Mouse (Mus musculus) heart, postnatal 14 days (tissue): ENCODE data around the gene Cntn5. TPM values are rescaled to one million over a fixed set of nuclear protein-coding genes. Genes with fewer than 3 reads are reported as not detected.
A peak's percentile ranks its signal among the peaks of the same experiment; 100 is the strongest.

ENCODE experiments used
- DNase-seq, 2 experiments: peaks; one replicate each; pipeline ENCODE4 v3.0.0; 2021 to 2022
- intact Hi-C: fragments of 180-260 bp; cut with DNase I; formaldehyde crosslinking; loops from one replicate; pipeline ENCODE4 v1.15.1; 2025
- long read RNA-seq, 2 experiments: library from polyadenylated mRNA; stranded (forward); transcript quantifications; one replicate each; pipeline ENCODE4 v2.0.0; 2021
- total RNA-seq, 2 experiments: library from RNA; stranded (reverse); gene quantifications; 2 replicates each; pipeline ENCODE4 v1.2.3; 2021

Cntn5 gene
- total RNA-seq, result under 1 TPM; 0.05 to 0.14 TPM
- long read RNA-seq, experiment 1, result 0 reads
- long read RNA-seq, experiment 2, result 0 reads

DNA sequence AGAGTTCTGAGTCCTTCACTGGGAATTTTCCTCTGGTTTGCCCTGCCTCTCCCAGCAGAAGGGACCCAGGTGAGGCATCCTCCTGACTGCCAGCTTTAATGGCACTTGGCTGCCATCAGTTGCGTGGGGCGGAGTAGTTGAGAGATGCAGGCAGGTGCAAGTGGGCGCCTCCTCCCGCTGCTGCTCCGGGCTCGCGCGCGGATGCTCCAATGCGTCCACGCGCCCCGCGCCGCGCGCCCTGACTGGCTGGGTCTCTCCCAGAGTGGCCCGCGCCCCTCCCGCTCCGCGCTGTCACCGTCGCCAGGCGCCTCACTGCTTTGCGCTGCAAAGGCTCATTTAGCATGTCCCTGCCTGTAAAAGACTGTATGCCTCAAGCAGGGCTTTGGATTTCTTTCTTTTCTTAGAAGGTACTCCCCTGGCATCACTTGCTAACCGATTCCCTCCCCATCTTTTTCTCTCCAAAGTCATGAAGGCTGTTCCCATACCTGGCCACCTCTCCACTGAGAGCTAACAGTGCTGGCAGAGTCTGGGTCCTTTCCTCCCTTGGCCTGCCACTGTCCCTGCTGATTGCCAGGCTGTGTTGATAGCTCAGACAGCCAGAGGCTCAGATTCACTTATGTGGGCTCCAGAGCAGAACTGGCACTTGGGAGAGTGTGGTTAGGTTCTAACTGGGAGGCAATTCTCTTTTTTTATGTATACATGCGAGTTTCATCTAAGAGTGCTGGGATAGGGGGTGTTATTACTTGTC is at the start of gene Cntn5:
TSS of gene Cntn5 (minus strand) at position 160 of the 748 bp plus-strand sequence.
- intact Hi-C loops, result no loop called here
- DNase-seq, result no peak

DNA sequence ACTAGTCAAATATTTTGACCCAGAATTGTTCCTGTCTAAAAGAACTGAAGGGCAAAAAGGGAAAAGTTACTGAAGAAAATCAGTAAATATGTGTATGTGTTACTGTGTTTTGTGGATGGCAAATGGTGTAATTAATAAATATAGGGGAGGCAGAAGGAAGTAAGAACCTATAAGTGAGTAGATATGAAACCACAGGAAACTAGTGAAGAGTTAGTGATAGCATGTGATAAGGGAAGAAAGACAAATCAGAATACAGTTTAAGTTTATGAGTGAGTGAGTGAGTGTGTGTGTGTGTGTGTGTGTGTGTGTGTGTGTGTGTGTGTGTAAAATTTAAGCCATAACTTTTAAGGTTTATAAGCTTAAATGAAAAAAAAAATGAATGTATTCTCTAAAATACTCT is 45.9 kb upstream of the Cntn5 start:
- intact Hi-C loops, result no loop called here
- no peak for DNase-seq

DNA sequence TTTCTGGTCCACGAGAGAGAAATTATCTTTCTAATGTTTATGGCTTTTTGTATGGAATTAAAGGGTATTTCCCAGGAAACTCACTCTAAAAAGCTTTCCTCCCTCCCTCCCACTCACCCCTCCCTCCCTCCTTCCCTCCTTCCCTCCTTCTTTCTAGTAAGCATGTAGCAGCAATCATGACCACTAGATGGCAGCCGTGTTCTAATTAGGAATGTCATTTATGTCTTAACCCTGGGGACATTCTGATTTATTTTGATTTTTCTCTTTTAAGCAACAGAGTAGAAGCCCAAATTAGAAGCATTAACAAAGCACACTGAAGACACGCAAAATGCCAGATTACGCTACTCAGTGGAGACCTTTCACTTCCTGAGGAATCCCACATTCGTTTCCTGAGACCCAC is 5.0 kb upstream of the Cntn5 start:
- DNase-seq, result peak; percentile 30 to 66
- intact Hi-C loops, result no loop called here

DNA sequence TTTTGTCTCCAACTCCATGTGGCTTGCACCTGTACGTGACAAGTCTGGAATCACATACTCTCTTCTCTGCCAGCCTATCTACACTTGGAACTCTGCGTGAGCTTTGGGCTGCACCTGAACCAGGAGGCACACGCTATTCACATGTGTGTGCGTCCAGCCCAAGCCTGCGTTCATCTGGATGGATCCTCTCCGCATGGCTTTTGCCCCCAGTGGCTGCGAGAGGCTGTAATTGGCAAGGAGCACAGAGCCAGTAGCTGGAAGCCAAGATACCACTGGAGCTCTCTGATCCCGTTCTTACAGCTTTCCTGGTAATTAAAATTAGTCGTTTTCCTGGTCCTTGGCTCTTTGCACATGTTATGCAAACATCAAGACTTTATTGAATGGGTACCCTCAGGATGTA is 1.1 kb upstream of the Cntn5 start:
- intact Hi-C loops, result no loop called here

DNA sequence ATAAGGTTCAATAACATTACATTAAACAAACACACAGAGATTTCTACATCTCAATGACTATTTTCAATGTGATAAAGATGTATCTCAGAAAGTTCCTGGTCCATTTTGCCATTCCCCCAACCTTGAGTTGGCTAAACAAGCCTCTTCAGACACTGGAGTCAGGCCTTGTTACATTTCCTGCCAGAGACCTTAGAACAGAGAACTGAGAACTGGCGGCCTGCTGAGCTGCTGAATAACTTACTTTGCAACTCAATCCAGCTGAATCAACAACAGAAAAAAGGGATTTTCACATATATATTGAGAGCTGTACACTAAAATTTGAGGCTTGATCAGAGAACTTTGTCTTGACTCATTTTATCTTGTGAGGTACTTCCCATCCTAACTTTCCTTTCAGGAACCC is 24.8 kb downstream of the Cntn5 start:
- intact Hi-C loops, result no loop called here
- DNase-seq, result no peak

More for the DNA sequence above, 1.1 kb upstream of the Cntn5 start:
- no peak for DNase-seq

DNA sequence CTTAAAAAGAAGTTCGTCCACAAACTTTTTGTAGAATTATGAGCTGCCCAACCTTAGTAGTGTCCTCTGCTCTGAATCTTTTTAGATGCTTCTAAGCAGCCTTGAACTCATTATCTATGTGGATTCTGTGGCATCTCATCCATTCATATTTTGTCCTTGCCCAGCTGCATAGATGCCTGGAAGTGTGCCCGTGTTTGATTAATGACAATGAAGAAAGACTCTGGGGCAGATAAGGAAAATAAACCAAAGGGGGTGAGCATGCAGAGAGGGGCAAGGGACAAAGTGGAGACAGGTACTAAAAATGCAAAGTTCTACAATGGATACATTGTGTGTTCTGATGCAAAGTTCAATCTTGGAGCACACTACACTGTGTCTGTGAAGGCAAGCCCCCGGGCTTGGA is 30.7 kb downstream of the Cntn5 start:
- intact Hi-C loops, result no loop called here
- no peak for DNase-seq

DNA sequence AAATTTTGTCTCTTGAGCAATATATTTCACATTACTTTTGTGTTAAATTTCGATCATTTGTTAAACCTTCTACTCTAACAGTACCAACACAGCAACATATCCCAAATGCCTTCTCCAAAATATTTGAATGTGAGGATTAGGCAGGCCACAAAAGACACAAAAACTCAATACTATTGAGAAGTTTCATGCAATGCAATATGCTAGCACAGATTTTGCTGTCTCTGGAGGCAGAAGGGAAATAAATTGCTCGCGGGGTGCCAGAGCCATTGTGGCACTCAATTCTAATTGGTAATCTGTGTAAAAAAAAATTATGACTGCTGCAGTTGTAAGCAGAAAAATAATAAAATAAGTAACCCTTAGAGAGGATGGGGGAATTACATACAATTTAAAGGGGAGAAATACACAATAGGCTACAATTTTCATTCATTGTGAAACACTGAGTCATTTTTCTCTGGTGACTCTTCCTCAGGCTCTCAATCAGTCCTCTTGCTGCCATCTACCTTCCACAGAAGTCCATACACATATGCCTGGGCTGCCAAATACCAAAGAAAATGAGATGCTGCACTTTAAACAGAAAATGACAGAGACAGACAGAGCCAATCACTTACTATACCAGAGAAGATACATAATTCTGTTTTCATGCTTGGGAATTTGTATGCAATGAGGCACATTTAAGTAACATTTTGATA is 48.2 kb downstream of the Cntn5 start:
- intact Hi-C loops, result no loop called here
- no peak for DNase-seq

DNA sequence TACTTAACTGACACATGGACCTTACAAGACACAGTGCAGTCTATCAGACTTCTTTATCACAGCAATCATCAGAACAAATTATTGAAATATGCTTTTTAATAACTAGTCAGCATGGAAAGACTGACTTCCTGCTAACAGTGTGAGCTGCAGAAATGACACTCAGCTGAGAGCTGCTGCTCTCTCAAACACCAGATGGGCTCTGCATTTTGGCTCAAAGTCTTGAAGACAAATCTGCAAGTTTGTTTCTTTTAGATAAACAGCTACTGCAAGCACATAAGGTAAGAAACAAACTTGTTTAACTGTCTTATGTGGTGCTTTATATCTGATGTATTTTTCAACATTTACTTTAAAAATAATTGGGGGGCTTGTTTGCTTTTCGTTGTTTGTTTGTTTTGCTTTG is 87.9 kb downstream of the Cntn5 start:
- intact Hi-C loops, result no loop called here
- DNase-seq, result no peak

DNA sequence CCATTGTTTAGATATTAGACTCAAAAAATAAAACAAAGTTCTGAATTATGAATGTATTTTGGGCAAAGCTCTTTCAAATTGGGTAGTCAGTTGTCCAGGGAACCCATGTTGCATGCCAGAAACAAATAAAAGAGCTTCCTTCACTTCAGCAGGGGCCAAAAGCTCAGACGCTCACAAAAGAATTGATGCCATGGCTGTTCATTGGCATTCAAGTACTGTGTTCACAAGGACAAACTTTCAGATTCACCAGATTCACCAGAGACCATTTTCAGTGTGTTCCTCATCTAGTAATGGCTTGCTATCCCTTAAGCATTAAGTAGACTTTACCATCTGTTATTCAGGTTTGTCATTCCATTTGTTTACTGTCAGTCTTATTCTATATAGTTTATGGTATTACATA is 107.4 kb downstream of the Cntn5 start:
- intact Hi-C loops, result no loop called here
- DNase-seq, result no peak

DNA sequence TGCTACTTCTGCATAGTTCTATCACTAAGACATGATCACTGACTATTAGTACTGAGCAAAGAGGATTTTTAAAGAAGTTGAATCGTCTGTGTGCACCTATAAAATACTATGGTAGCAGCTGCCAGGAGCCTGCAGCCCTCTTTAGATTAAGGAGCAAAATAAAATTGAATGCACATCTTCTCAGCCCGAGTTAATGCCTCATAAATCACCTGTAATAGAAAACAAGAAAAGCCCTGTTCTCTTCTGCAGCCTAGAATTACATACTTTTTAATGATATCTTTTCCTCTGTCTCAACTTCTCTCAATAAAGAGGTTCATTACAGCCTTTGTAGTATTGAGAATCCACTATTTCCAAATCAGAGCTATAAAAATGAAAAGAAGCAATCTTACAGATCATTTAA is 109.5 kb downstream of the Cntn5 start:
- intact Hi-C loops, result no loop called here
- DNase-seq, result no peak

DNA sequence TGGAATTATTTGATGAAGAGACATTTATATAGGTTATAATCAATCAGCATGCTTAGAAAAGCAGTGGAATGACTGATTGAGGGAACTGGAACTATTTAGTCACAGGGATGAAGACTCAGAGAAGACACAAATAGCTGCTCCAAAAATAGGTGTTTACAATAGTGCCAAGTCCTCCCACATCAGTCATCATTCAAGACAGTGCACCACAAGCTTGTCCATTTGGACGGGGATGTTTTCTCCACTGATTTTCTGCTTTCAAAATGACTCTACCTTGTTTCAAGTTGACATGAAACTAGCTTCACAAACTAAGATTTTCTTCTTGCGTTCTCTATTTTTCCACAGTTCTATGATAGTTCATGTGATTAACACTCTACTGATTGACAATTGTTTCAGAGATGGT is 172.7 kb downstream of the Cntn5 start:
- no peak for DNase-seq
- intact Hi-C loops, result no loop called here

DNA sequence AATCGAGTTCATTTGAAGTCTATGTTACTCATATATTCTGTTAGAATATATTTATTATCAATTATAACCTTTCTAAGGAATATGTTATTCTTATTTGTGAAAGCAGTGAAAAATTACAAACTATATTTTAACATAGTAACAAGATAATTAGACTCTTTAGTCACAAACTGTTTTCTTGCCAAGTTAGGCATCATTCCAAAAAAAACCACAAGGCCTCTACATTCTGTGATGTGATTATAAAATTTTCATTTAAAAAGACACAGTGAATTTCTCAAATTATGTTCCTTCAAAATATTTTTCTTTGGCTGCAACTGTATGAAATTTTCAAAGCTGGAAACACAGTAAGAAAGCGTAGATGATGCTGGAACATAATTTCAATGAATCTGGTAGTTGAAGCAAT is 180.4 kb downstream of the Cntn5 start:
- intact Hi-C loops, result no loop called here
- no peak for DNase-seq

DNA sequence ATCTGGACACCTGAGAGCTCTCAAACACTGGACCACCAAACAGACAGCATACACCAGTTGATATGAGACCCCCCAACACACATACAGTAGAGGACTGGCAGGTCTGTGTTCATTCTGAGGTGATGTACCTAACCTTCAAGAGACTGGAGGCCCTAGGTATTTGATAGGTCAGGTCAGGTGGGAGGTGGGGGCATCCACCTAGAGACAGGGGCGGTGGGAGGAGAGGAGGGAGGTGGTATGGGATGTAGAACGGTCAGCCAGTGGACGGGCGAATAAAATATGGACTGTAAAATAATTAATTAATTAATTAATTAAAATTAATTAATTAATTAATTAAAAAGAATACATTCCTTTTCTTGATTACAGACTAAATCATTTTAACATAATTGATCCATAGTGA is 182.5 kb downstream of the Cntn5 start:
- no peak for DNase-seq

DNA sequence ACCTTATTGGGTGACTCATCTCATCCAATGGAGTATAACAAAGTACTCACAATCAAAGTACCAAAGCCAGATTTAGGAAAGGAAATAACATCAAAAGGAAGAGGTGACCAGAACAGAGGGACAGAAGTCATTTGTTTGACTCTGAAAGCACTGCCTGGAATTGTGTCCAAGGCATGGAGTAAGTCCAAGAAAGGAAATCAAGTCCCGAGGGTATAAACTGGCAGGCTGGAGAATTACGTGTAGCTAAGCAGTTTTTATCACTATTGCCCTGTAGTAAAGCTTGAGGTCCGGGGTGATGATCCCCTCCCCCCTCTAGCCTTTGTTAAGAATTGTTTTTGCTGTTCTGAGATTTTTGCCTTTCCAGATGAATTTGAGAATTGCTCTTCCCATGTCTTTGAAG is 185.6 kb downstream of the Cntn5 start:
- DNase-seq, result no peak
- intact Hi-C loops, result no loop called here

More for the DNA sequence above, 182.5 kb downstream of the Cntn5 start:
- intact Hi-C loops, result no loop called here

DNA sequence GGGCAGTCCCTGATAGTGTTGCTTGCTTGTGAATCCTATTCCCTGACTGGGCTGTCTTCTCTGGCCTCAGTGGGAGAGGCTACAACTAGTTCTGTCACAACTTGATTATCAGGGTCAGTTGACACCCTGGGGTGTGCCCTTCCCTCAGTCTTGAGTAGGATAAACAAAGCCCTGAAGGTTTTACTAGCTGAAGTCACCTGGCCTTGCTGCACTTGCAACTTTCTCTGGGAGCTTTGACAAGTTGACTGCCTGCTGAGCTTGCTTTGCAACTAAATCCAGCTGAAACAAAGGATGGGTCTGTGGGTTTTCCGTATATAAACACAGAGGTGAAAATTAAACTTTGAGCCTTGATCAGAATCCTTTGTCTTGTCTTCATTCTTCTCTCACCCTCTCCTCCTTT is 190.9 kb downstream of the Cntn5 start:
- DNase-seq, result no peak
- intact Hi-C loops, result no loop called here

DNA sequence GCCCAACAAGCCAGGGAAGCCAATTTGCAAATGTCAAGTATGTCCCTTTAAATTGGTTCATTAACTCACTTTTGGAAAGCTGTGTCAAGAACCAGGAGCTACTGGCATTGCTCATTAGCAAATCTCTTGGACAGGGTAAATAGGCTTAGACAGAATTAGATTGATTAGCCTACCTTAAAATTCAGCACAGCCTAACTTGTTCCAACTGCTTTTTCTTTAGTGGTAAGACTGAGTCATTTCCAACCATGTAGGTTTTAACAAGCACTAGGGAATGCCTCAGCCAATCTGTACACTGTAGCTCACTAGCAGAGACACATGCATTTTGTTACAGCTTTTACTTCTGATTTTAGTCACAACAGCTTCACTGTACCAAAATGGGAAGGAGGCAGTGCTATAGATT is 222.9 kb downstream of the Cntn5 start:
- intact Hi-C loops, result no loop called here
- no peak for DNase-seq

DNA sequence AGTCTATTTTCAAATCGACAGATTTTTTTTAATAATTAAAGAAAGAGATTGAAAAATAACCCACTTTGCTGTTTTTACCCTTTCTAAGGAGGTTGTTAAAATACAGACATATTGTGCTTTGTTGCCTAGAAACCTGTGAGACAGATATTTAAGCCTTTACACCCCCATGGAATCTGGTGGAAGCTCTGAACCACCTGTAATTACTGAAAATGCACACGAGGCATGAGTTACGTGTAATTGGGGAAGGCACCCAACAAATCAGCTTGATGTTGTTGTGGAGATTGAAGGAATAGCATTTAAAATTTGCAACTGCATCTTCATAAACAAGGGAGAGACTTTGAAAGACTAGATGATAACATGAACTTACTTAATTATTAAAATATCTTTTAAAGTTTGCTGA is 223.4 kb downstream of the Cntn5 start:
- intact Hi-C loops, result no loop called here
- DNase-seq, result no peak

DNA sequence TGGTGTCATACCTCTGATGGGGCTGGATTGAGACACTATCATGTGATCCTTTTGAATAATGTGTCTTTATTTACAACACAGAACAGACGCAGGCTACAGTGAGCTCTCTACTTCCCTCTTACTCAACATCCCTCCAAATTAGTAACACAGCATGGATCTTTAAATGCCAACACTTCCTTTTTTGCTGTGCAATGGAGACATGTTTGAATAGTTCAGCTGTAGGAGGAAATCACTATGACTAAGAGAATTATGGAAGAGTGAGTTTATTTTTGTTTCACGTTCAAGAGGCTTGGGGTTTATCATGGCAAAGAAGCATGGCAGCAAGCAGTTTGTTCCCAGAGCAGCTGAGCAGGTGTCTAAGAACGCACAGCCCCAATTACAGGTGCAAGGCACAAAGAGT is 235.9 kb downstream of the Cntn5 start:
- no peak for DNase-seq
- intact Hi-C loops, result no loop called here

DNA sequence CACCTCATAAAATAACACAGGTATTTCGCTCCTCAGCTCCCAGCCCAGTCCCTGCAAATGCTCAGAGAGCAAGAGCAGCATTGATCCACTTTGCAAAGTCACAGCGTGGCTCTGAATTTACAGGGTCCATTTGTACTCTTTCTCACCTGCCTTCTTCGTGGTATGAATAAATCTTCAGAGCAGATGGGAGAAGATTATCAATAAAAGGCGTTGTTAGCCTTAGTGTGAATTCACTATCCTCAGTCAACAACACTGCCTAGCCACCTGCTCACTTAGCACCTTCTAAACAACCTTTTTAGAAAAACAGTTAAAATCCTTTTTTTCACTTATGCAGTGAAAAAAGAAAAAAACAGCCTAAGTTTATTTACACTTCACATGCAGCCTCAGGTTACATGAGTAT is 237.1 kb downstream of the Cntn5 start:
- DNase-seq, result no peak
- intact Hi-C loops, result no loop called here

DNA sequence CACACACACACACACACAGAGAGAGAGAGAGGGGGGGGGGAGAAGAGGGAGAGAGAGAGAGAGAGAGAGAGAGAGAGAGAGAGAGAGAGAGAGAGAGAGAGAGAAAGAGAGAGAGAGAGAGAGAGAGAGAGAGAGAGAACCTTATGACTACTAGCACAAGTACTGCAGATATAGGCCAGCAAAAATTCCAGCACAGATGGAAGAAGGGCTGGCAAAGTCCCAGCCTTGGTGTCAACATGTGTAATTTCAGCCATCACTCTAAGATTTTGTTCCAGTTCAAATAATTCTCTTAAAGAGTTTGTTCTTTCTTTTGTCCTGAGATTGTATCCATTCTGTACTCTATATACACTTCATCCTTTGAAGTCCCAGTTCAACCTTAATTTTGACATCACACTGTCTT is 238.8 kb downstream of the Cntn5 start:
- DNase-seq, result no peak
- intact Hi-C loops, result no loop called here

DNA sequence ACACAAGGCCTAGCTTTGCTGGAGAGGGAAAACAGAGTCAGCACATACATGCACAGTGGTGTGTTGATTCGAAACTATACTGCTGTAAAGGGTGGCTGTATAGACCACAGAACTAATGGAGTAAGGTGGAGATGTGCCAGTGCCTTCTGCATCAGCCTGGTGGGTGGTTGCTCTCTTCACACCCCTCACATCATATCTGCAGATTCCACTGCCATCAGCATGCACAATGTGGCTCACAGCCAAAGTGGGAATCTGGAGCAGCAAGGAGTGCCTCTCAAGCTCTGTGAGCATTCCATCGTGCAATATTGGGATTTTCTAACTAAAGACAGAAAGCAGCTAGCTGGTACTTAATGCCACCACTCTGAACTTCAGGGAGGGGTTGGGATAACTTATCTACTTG is 241.5 kb downstream of the Cntn5 start:
- intact Hi-C loops, result no loop called here

DNA sequence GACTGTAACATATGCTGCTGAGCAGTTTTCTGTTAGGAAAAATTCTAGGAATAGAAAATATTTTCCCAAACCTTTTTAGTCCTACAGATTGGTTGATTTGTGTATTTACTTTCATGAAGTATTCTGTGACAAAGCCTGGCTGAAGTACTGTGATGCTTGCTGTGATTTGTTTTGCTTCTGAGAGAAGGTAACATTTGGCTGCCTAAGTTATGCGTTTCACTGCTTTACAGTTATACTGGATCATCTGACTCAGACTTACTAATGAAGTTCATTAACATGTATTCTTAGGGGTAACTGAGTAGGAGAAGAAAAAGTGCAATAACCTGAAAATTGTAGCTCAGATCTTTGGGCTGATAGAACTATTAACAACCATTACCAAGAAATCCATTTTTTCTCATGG is 245.1 kb downstream of the Cntn5 start:
- intact Hi-C loops, result no loop called here
- DNase-seq, result no peak

More for the DNA sequence above, 241.5 kb downstream of the Cntn5 start:
- no peak for DNase-seq
